22 mouse cellular contexts compared by ENCODE assay signal in genomic region chr10:75290650-75291049, GRCm38 (mm10).
"Had no signal": no experiment of that assay in that cellular context is flagged by ENCODE, and none has a peak within 500 bp of the region (broad histone marks: within the 10 kb centered on the region; RNA-seq: fewer than 3 reads in every experiment).

No protein-coding gene starts in this region.

- H3K27me3 ChIP-seq: heart, embryonic 13.5 days; heart, embryonic 15.5 days; hindbrain, embryonic 13.5 days; hindbrain, embryonic 15.5 days; kidney, embryonic 15.5 days; limb, embryonic 13.5 days; limb, embryonic 15.5 days; liver, embryonic 12.5 days had no signal

- DNase-seq: gastrocnemius, postnatal 14 days; gastrocnemius, postnatal 36 days; heart, postnatal 36 days; kidney, adult 11 months; kidney, adult 2 months; kidney, adult 9 months; kidney, postnatal 14 days; kidney, postnatal 36 days; layer of hippocampus, adult 9-11 months; layer of hippocampus, postnatal 36 days; left cerebral cortex, postnatal 4 days had no signal

- H3K9me3 ChIP-seq: heart, embryonic 13.5 days; heart, embryonic 15.5 days; hindbrain, embryonic 13.5 days; hindbrain, embryonic 15.5 days; kidney, embryonic 15.5 days; limb, embryonic 13.5 days; limb, embryonic 15.5 days; liver, embryonic 12.5 days had no signal

- H3K4me3 ChIP-seq: heart, embryonic 13.5 days; heart, embryonic 15.5 days; hindbrain, embryonic 13.5 days; hindbrain, embryonic 15.5 days; kidney, embryonic 15.5 days; limb, embryonic 13.5 days; limb, embryonic 15.5 days; liver, embryonic 12.5 days had no signal

- H3K4me1 ChIP-seq: hindbrain, embryonic 15.5 days; limb, embryonic 15.5 days had no signal

- H3K27ac ChIP-seq: heart, embryonic 13.5 days; heart, embryonic 15.5 days; hindbrain, embryonic 15.5 days; hindbrain, postnatal 0 days; kidney, embryonic 15.5 days; kidney, postnatal 0 days; limb, embryonic 13.5 days; limb, embryonic 15.5 days; liver, embryonic 12.5 days; liver, embryonic 14.5 days had no signal

- H3K9ac ChIP-seq: heart, embryonic 13.5 days; heart, embryonic 15.5 days; hindbrain, embryonic 13.5 days; hindbrain, embryonic 15.5 days; kidney, embryonic 15.5 days; limb, embryonic 13.5 days; limb, embryonic 15.5 days; liver, embryonic 12.5 days; liver, embryonic 14.5 days had no signal
